In genomic region chr11:38397771-38398170, GRCm38 (mm10) we compare ENCODE assay signal across 24 mouse cellular contexts.
A peak's percentile ranks its signal among the peaks of the same experiment; 100 is the strongest.
DNase-seq lines count a peak whose midpoint lies in the region; ATAC-seq lines count a peak whose summit lies in the region.
"Had no signal": no experiment of that assay in that cellular context is flagged by ENCODE, and none has a peak within 500 bp of the region (broad histone marks: within the 10 kb centered on the region; RNA-seq: fewer than 3 reads in every experiment).

No protein-coding gene starts in this region.

- no peak overlapping the region for H3K27ac ChIP-seq in midbrain, embryonic 11.5 days (ENCODE audit: low read depth, low read length)
- H3K27ac ChIP-seq in midbrain, embryonic 15.5 days, result no peak overlapping the region
- no peak overlapping the region for H3K27ac ChIP-seq in neural tube, embryonic 12.5 days
- H3K27ac ChIP-seq: forebrain, embryonic 10.5 days; heart, embryonic 15.5 days; hindbrain, embryonic 10.5 days; hindbrain, embryonic 14.5 days had no signal

- peak; percentile 64 for ATAC-seq in midbrain, embryonic 11.5 days (ENCODE audit: low FRiP score)
- ATAC-seq in midbrain, embryonic 15.5 days (replicated peaks), result no peak
- ATAC-seq in neural tube, embryonic 12.5 days (ENCODE audit: low FRiP score, low read depth), result peak; percentile 29; the same call in 1 of the 2 replicates
- ATAC-seq: activated CD4-positive, CD25-positive, alpha-beta regulatory T cell, adult 4 months; forebrain, embryonic 14.5 days had no signal

- no peak overlapping the region for H3K4me3 ChIP-seq in midbrain, embryonic 11.5 days (ENCODE audit: low read depth, low read length)
- no peak overlapping the region for H3K4me3 ChIP-seq in midbrain, embryonic 15.5 days
- H3K4me3 ChIP-seq in neural tube, embryonic 12.5 days, result no peak overlapping the region
- H3K4me3 ChIP-seq: forebrain, embryonic 10.5 days; heart, embryonic 12.5 days; heart, embryonic 15.5 days; hindbrain, embryonic 10.5 days had no signal

- no peaks in the 10 kb centered on the region for H3K36me3 ChIP-seq in midbrain, embryonic 11.5 days (ENCODE audit: control insufficient read depth, insufficient read depth, low read length)
- H3K36me3 ChIP-seq in midbrain, embryonic 15.5 days (replicated peaks), result no peaks in the 10 kb centered on the region
- no peaks in the 10 kb centered on the region for H3K36me3 ChIP-seq in neural tube, embryonic 12.5 days
- H3K36me3 ChIP-seq: forebrain, embryonic 10.5 days; heart, embryonic 12.5 days; heart, embryonic 15.5 days; hindbrain, embryonic 10.5 days had no signal

- no peaks in the 10 kb centered on the region for H3K9me3 ChIP-seq in midbrain, embryonic 11.5 days (ENCODE audit: control insufficient read depth, low read length)
- no peaks in the 10 kb centered on the region for H3K9me3 ChIP-seq in midbrain, embryonic 15.5 days
- no peaks in the 10 kb centered on the region for H3K9me3 ChIP-seq in neural tube, embryonic 12.5 days
- H3K9me3 ChIP-seq: forebrain, embryonic 10.5 days; heart, embryonic 12.5 days; heart, embryonic 15.5 days; hindbrain, embryonic 10.5 days had no signal

- no peak overlapping the region for H3K9ac ChIP-seq in midbrain, embryonic 11.5 days (ENCODE audit: low read length)
- no peak overlapping the region for H3K9ac ChIP-seq in midbrain, embryonic 15.5 days
- no peak overlapping the region for H3K9ac ChIP-seq in neural tube, embryonic 12.5 days
- H3K9ac ChIP-seq: heart, embryonic 12.5 days; heart, embryonic 15.5 days; hindbrain, embryonic 14.5 days had no signal

- peak; percentile 26 for DNase-seq in embryo, embryonic 10 days (ENCODE audit: low spot score)
- DNase-seq in embryo, embryonic 9.5 days (ENCODE audit: extremely low spot score), result no peak
- no peak for DNase-seq in midbrain, embryonic 11.5 days (ENCODE audit: low spot score, missing footprints)
- no peak for DNase-seq in neural tube, embryonic 10.5 days (ENCODE audit: extremely low spot score, low spot score)
- DNase-seq in urinary bladder, adult 18-20 months (ENCODE audit: low spot score in 2 of 2), result no peak
- DNase-seq: adrenal gland, adult 8-10 months; adrenal gland, postnatal 25 days; cerebellum, adult 11-12 months; cerebellum, adult 8-10 months; cerebellum, postnatal 10 days; cerebellum, postnatal 36 days; gastrocnemius, postnatal 25 days; heart, adult 18-20 months; heart, postnatal 10 days; heart, postnatal 36 days had no signal

- no peak overlapping the region for H3K4me2 ChIP-seq in midbrain, embryonic 11.5 days
- H3K4me2 ChIP-seq in midbrain, embryonic 15.5 days, result no peak overlapping the region
- no peak overlapping the region for H3K4me2 ChIP-seq in neural tube, embryonic 12.5 days (replicated peaks)
- H3K4me2 ChIP-seq: heart, embryonic 12.5 days; heart, embryonic 15.5 days; hindbrain, embryonic 14.5 days had no signal

- peaks cover 3% of the 10 kb centered on the region; the same call in 1 of the 2 replicates for H3K4me1 ChIP-seq in midbrain, embryonic 11.5 days (ENCODE audit: control insufficient read depth, insufficient read depth, low read length)
- H3K4me1 ChIP-seq in midbrain, embryonic 15.5 days, result no peaks in the 10 kb centered on the region
- H3K4me1 ChIP-seq in neural tube, embryonic 12.5 days, result no peaks in the 10 kb centered on the region
- H3K4me1 ChIP-seq: heart, embryonic 12.5 days; heart, embryonic 15.5 days had no signal

- H3K27me3 ChIP-seq in midbrain, embryonic 11.5 days (ENCODE audit: control insufficient read depth, insufficient read depth, low read length), result no peaks in the 10 kb centered on the region
- H3K27me3 ChIP-seq in midbrain, embryonic 15.5 days (replicated peaks), result no peaks in the 10 kb centered on the region
- no peaks in the 10 kb centered on the region for H3K27me3 ChIP-seq in neural tube, embryonic 12.5 days (replicated peaks)
- H3K27me3 ChIP-seq: heart, embryonic 12.5 days; heart, embryonic 15.5 days had no signal
